Mouse (Mus musculus): Measurements from ENCODE around the gene Cuedc1.

DNA sequence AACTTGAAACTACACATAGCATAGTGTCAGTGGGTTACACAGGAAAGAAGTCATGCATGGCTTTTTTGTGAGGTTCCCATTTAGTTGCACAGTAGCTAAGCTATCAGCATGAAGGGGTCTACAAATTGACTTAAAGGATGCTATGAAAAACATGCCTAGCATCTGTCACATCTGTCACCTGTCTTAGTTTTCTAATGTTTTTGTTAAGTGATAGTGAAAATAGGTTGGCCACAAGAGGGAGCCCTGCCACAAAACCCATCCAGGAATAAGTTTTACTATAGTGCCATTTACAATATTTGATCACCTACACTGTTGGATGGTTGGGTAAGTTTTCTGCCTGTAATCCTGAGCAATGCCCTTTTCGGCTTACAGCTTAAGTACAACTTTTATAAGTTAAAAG lies 43.3 kb upstream of the Cuedc1 start:
- TF ChIP-seq POLR2A (IDR thresholded peaks at IDR 0.05; ENCODE audit: borderline replicate concordance, extremely low read depth, insufficient read depth, insufficient read length, poor library complexity, severe bottlenecking) (no peak), CTCF (IDR thresholded peaks at IDR 0.05; ENCODE audit: borderline replicate concordance, extremely low read depth, insufficient read depth, insufficient read length) (peak; percentile 42)

Measured in brain, embryonic 14.5 days (tissue).